Mouse (Mus musculus): ENCODE results near the gene Prep.

- no peak for TF ChIP-seq CTCF (IDR thresholded peaks at IDR 0.05; ENCODE audit: low read depth, low read length)
- no peak for TF ChIP-seq POLR2A (IDR thresholded peaks at IDR 0.05; ENCODE audit: extremely low read depth, insufficient read depth, low read length)
Measured at GRCm38 (mm10) chr10:45084471-45084870, 17.5 kb downstream of the Prep start.

Measured in liver, adult 2 months (tissue).